Mouse (Mus musculus): ENCODE data around the gene Aldoc. TPM values are rescaled to one million over a fixed set of nuclear protein-coding genes. Genes with fewer than 3 reads are reported as not detected.

Gene Aldoc
- polyA plus RNA-seq, 1 experiment from 2014 or later, result 25.0 TPM

- no peaks in the 10 kb centered on the region for H3K27me3 ChIP-seq
- H3K9me3 ChIP-seq, result no peaks in the 10 kb centered on the region
- ATAC-seq (ENCODE audit: insufficient number of reproducible peaks, low FRiP score, low TSS enrichment, low read depth), result no peak
- no peak overlapping the region for H3K4me3 ChIP-seq
- peaks cover 31% of the 10 kb centered on the region for H3K4me1 ChIP-seq
- no peak overlapping the region for H3K9ac ChIP-seq
- 80% methylated on average over 12 of the region's 12 CpGs for WGBS
- H3K4me2 ChIP-seq, result no peak overlapping the region
- peaks cover 39% of the 10 kb centered on the region for H3K36me3 ChIP-seq
- no peak overlapping the region for H3K27ac ChIP-seq
Measured at GRCm38 (mm10) chr11:78341702-78342101, 18.9 kb downstream of the Aldoc start.

DNA sequence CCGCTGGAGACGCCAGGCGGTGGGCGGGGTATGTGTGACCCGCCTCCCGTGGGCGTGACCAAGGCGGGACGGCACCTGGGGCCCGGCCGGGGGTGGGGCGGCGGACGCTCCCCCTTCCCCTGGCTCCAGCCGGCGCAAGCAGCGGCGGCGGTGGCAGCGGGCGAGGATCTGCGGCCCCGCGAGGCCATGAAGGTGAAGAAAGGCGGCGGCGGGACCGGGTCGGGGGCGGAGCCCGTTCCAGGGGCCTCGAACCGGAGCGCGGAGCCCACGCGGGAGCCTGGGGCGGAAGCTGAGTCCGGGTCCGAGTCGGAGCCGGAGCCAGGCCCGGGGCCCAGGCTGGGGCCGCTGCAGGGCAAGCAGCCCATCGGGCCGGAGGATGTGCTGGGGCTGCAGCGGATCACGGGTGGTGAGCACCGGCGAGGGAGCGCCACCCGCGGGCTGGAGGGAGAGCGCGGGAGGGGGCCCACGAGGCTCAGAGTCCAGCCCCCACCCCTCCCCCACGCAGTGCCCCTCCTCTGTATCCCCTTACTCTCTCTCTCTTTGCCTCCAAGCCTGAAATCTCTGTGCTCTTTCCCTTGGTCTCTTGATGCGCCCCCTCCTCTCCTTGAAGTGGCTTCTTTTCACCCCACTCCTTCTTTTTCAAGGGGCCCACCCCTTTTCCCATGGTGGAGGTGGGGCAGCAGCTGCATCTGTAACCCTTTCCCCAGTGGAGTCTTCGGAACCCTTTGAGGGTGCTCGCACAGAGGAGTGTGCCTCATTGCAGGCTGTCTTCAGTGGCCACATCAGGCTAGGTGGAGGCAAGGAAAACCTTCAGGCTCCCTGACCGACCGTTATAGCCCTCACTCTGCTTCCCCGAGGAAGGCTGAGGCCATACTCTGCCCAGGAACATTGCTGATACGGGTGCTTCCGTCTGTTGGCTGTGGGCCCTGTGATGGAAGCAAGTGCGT, 20.9 kb downstream of the Aldoc start, which contains the start of gene Unc119:
Unc119 (plus strand) TSS at position 102 of the 947 bp plus-strand sequence.
- H3K9me3 ChIP-seq, result no peaks in the 10 kb centered on the region
- no peaks in the 10 kb centered on the region for H3K27me3 ChIP-seq
- H3K4me1 ChIP-seq, result peaks cover 37% of the 10 kb centered on the region
- WGBS, result under 1% methylated on average over 61 of the region's 66 CpGs
- peak within 1 kb of the TSS; percentile 89 for H3K9ac ChIP-seq
- H3K4me3 ChIP-seq, result peak within 1 kb of the TSS; percentile 93
- H3K36me3 ChIP-seq, result peaks cover 39% of the 10 kb centered on the region
- peak within 1 kb of the TSS; percentile 78 for H3K4me2 ChIP-seq
- peak; percentile 82 for ATAC-seq (ENCODE audit: insufficient number of reproducible peaks, low FRiP score, low TSS enrichment, low read depth)
- H3K27ac ChIP-seq, result peak within 1 kb of the TSS; percentile 90

DNA sequence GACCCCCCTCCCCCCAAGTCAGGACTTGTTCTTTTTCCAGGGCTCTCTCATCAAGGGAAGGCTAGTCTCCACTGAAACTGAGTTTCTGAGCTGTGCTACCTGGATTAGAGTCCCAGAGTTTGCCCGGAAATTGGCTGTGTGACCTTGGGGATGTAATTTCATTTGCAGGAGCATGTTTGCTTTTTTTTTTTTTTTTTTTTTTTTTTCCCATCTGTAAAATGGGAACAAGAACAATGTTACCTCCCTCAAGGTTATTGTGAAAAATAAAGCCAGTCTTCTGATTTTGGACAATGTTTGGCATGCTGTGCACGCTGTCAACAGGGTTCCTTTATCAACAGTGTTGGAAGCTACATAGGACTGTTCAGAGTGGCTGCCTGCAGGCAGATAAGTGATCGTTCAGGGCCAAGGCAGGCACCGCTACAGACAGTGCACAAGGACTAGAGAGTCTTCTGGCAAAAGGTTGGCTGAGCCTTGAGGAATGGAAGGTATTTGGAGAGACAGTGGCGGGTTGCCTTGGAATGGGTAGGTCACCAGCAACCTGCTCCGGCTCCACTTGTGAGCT, 21.6 kb downstream of the Aldoc start:
- no peak for ATAC-seq (ENCODE audit: insufficient number of reproducible peaks, low FRiP score, low TSS enrichment, low read depth)
- WGBS, result 61% methylated on average over 6 of the region's 6 CpGs
- Histone ChIP-seq H3K9ac (no peak overlapping the region; the same call in 1 of the 2 replicates), H3K4me1 (peaks cover 37% of the 10 kb centered on the region), H3K27me3 (no peaks in the 10 kb centered on the region), H3K36me3 (peaks cover 36% of the 10 kb centered on the region), H3K9me3 (no peaks in the 10 kb centered on the region), H3K4me3 (peak overlapping the region; percentile 93), H3K4me2 (peak overlapping the region; percentile 78), H3K27ac (peak overlapping the region; percentile 90)

- WGBS, result 49% methylated on average over 8 of the region's 8 CpGs
- no peak for ATAC-seq (ENCODE audit: insufficient number of reproducible peaks, low FRiP score, low TSS enrichment, low read depth)
- H3K9ac ChIP-seq, result no peak overlapping the region
Measured at GRCm38 (mm10) chr11:78344890-78345715, 22.3 kb downstream of the Aldoc start.

DNA sequence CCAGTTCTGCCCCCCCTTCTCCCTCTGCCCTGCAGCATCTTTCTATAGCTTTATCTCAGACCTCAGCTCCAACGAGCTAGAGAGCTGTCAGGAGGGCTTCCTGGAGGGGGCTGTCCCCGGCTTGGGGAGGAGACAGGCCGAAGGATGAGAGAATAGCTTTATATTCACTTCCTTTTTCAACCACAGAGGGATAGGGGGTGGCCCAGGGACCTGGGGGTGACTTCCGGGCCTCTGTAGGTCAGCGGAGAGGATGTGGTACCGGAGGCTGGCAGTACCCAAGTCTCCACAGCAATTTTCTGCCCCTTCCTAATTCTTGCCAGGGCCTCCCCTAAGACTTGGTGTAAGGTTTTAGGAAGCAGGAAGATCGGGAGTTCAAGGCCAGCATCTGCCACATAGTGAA, 23.0 kb downstream of the Aldoc start:
- 71% methylated on average over 7 of the region's 7 CpGs for WGBS
- Histone ChIP-seq H3K9ac (no peak overlapping the region), H3K27me3 (no peaks in the 10 kb centered on the region), H3K27ac (no peak overlapping the region), H3K4me2 (no peak overlapping the region), H3K9me3 (no peaks in the 10 kb centered on the region), H3K36me3 (peaks cover 23% of the 10 kb centered on the region), H3K4me1 (peaks cover 37% of the 10 kb centered on the region), H3K4me3 (no peak overlapping the region)
- no peak for ATAC-seq (ENCODE audit: insufficient number of reproducible peaks, low FRiP score, low TSS enrichment, low read depth)

More at GRCm38 (mm10) chr11:78344890-78345715, 22.3 kb downstream of the Aldoc start:
- Histone ChIP-seq H3K9me3 (no peaks in the 10 kb centered on the region), H3K27ac (peak overlapping the region; percentile 30), H3K27me3 (no peaks in the 10 kb centered on the region), H3K4me2 (peak overlapping the region; percentile 26), H3K4me3 (peak overlapping the region; percentile 93; the same call in 1 of the 2 replicates), H3K36me3 (peaks cover 29% of the 10 kb centered on the region), H3K4me1 (peaks cover 37% of the 10 kb centered on the region)

DNA sequence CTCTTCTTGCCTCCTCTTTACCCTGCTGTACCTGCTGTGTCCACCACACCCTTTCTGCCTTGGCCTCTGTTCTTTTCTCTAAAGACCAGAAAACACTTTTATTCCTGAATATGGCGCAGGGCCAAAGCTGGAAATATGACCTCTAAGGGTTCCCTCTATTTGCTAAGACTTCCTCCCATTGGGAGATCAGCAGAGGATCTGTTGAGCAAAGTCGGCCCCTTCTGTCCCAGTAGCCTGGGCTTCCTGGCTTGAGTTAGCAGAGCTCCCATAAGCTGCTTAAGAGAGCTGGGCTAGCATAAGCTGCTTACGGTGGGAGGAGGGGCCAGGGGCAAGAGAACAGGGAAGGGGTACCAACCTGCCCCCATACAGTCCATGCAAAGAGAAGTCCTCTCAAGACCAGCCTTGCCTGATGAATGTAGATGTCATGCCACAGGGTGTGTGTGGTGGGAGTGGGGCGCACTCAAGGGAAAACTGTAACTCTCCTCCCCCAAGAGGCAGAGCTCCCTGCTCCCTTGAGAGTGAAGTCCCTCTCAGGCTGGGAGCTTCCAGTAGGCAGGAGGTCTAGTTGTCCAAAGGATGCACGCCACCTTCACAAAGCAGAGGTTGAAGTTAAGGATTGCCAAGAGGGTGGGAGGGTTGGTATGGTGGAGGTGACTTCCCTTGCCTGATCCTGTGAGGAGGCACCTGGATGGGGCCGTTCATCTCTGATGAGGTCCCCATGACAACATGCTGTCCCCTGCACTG, 23.7 kb downstream of the Aldoc start:
- no peak for ATAC-seq (ENCODE audit: insufficient number of reproducible peaks, low FRiP score, low TSS enrichment, low read depth)
- Histone ChIP-seq H3K9me3 (no peaks in the 10 kb centered on the region), H3K4me1 (peaks cover 37% of the 10 kb centered on the region), H3K36me3 (peaks cover 16% of the 10 kb centered on the region), H3K27me3 (no peaks in the 10 kb centered on the region), H3K27ac (no peak overlapping the region), H3K4me2 (no peak overlapping the region), H3K4me3 (no peak overlapping the region), H3K9ac (no peak overlapping the region)
- 75% methylated on average over 6 of the region's 6 CpGs for WGBS

- Histone ChIP-seq H3K4me2 (no peak overlapping the region), H3K4me3 (no peak overlapping the region), H3K36me3 (peaks cover 13% of the 10 kb centered on the region), H3K9me3 (no peaks in the 10 kb centered on the region), H3K4me1 (peaks cover 37% of the 10 kb centered on the region), H3K27ac (no peak overlapping the region), H3K9ac (no peak overlapping the region), H3K27me3 (no peaks in the 10 kb centered on the region)
- 94% methylated on average over 10 of the region's 10 CpGs for WGBS
- ATAC-seq (ENCODE audit: insufficient number of reproducible peaks, low FRiP score, low TSS enrichment, low read depth), result no peak
Measured at GRCm38 (mm10) chr11:78347070-78347754, 24.4 kb downstream of the Aldoc start.

DNA sequence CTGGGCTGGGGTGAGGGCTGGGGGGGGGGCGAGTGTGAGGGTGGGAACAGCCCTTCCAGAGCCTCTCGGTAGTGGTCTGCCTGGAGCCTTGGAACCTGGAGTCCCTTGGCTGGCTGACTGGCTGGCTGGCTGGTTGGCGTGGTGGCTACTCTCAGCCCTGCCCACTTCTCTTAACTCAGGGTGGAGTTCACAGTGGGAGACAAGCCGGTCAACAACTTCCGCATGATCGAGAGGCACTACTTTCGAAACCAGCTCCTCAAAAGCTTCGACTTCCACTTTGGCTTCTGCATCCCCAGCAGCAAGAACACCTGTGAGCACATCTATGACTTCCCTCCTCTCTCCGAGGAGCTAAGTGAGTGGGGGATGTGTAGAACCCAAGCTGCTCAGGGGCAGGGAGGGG, 25.1 kb downstream of the Aldoc start:
- Histone ChIP-seq H3K4me3 (no peak overlapping the region), H3K4me1 (peaks cover 37% of the 10 kb centered on the region), H3K4me2 (no peak overlapping the region), H3K9ac (no peak overlapping the region), H3K36me3 (peaks cover 13% of the 10 kb centered on the region), H3K9me3 (no peaks in the 10 kb centered on the region), H3K27ac (no peak overlapping the region), H3K27me3 (no peaks in the 10 kb centered on the region)
- ATAC-seq (ENCODE audit: insufficient number of reproducible peaks, low FRiP score, low TSS enrichment, low read depth), result no peak
- 81% methylated on average over 9 of the region's 9 CpGs for WGBS

GRCm38 (mm10) chr11:78348474-78348873, 25.7 kb downstream of the Aldoc start:
- Histone ChIP-seq H3K27me3 (no peaks in the 10 kb centered on the region), H3K4me1 (peaks cover 37% of the 10 kb centered on the region), H3K9ac (no peak overlapping the region), H3K27ac (no peak overlapping the region), H3K36me3 (peaks cover 13% of the 10 kb centered on the region), H3K4me3 (no peak overlapping the region), H3K4me2 (no peak overlapping the region), H3K9me3 (no peaks in the 10 kb centered on the region)
- ATAC-seq (ENCODE audit: insufficient number of reproducible peaks, low FRiP score, low TSS enrichment, low read depth), result no peak
- 54% methylated on average over 7 of the region's 7 CpGs for WGBS

- H3K9ac ChIP-seq, result no peak overlapping the region
- no peak overlapping the region for H3K27ac ChIP-seq
Measured at GRCm38 (mm10) chr11:78349441-78350358, 26.9 kb downstream of the Aldoc start.

More at GRCm38 (mm10) chr11:78349441-78350358, 26.9 kb downstream of the Aldoc start:
- Histone ChIP-seq H3K4me3 (no peak overlapping the region), H3K36me3 (peaks cover 13% of the 10 kb centered on the region), H3K4me2 (no peak overlapping the region), H3K27me3 (no peaks in the 10 kb centered on the region), H3K4me1 (peaks cover 25% of the 10 kb centered on the region), H3K9me3 (no peaks in the 10 kb centered on the region)
- 73% methylated on average over 4 of the region's 4 CpGs for WGBS
- ATAC-seq (ENCODE audit: insufficient number of reproducible peaks, low FRiP score, low TSS enrichment, low read depth), result no peak
